ENCODE assay signal across 9 mouse cellular contexts in genomic region chr2:169996501-169997237, GRCm38 (mm10).
DNase-seq lines count a peak whose midpoint lies in the region; ATAC-seq and TF ChIP-seq lines count a peak whose summit lies in the region.
"Had no signal": no experiment of that assay in that cellular context is flagged by ENCODE, and none has a peak within 500 bp of the region (broad histone marks: within the 10 kb centered on the region; RNA-seq: fewer than 3 reads in every experiment).

No protein-coding gene starts in this region.

- TF ChIP-seq EP300 in stomach, postnatal 0 days (optimal IDR thresholded peaks at IDR 0.05), result no peak

- H3K27ac ChIP-seq in testis, adult 2 months (ENCODE audit: control insufficient read depth, insufficient read depth, low read depth, low read length), result peak overlapping the region; percentile 55
- 0 out of 2 replicates have a peak overlapping the region, but pooled peaks have one; percentile 9 for H3K27ac ChIP-seq in stomach, postnatal 0 days (replicated peaks)

- H3K36me3 ChIP-seq in testis, adult 2 months (ENCODE audit: control insufficient read depth, insufficient read depth, low read length), result no peaks in the 10 kb centered on the region
- H3K36me3 ChIP-seq in stomach, postnatal 0 days (ENCODE audit: control insufficient read depth, insufficient read depth, low read length), result no peaks in the 10 kb centered on the region

- no peak for ATAC-seq in stomach, postnatal 0 days (ENCODE audit: low FRiP score, low TSS enrichment)
- no peak for ATAC-seq in frontal cortex, adult (ENCODE audit: low TSS enrichment)

- 40% methylated on average over 16 of the region's 16 CpGs for WGBS in stomach, postnatal 0 days

- no peak overlapping the region for H3K4me3 ChIP-seq in testis, adult 2 months (ENCODE audit: control insufficient read depth, low read depth, low read length)
- no peak overlapping the region for H3K4me3 ChIP-seq in stomach, postnatal 0 days (ENCODE audit: low read depth, low read length)

- no peaks in the 10 kb centered on the region for H3K9me3 ChIP-seq in stomach, postnatal 0 days (ENCODE audit: control insufficient read depth, low read length)

- DNase-seq in gastrocnemius, postnatal 25 days, result peak; percentile 29
- no peak for DNase-seq in gastrocnemius, adult 18-20 months (ENCODE audit: low spot score)
- no peak for DNase-seq in testis, postnatal 10 days (ENCODE audit: low spot score)
- DNase-seq in kidney, postnatal 10 days, result peak; percentile 58
- DNase-seq in stomach, postnatal 0 days (ENCODE audit: low spot score), result no peak
- no peak for DNase-seq in right cerebral cortex, adult 18-20 months
- DNase-seq: gastrocnemius, postnatal 36 days had no signal

- no peak for TF ChIP-seq CTCF in testis, adult 2 months (IDR thresholded peaks at IDR 0.05; ENCODE audit: control insufficient read depth, insufficient read depth, insufficient replicate concordance, low read depth, low read length)
- no peak for TF ChIP-seq CTCF in stomach, postnatal 0 days (IDR thresholded peaks at IDR 0.05; ENCODE audit: low read depth)

- H3K27me3 ChIP-seq in testis, adult 2 months (ENCODE audit: control insufficient read depth, insufficient read depth, low read length), result no peaks in the 10 kb centered on the region
- no peaks in the 10 kb centered on the region for H3K27me3 ChIP-seq in stomach, postnatal 0 days (ENCODE audit: control insufficient read depth, insufficient read depth, low read length)

- peak overlapping the region; percentile 29; the same call in 1 of the 2 replicates for H3K4me2 ChIP-seq in stomach, postnatal 0 days (replicated peaks; ENCODE audit: low read depth)

- no peak for TF ChIP-seq POLR2A in testis, adult 2 months (IDR thresholded peaks at IDR 0.05; ENCODE audit: control insufficient read depth, low read depth, low read length)

- H3K9ac ChIP-seq in stomach, postnatal 0 days (ENCODE audit: low read length), result no peak overlapping the region

- peaks cover 2% of the 10 kb centered on the region; the same call in 1 of the 2 replicates for H3K4me1 ChIP-seq in testis, adult 2 months (ENCODE audit: control insufficient read depth, insufficient read depth, low read length)
- no peaks in the 10 kb centered on the region for H3K4me1 ChIP-seq in stomach, postnatal 0 days (replicated peaks; ENCODE audit: control insufficient read depth, insufficient read depth)

Comparison
In these comparisons a context has a peak if more than half of its experiments do, and no peak if none do; other contexts are left out.
1. DNase-seq: peak in gastrocnemius, postnatal 25 days (single experiment) and kidney, postnatal 10 days (single experiment); none in gastrocnemius, adult 18-20 months (single experiment), testis, postnatal 10 days (single experiment), stomach, postnatal 0 days (single experiment) and right cerebral cortex, adult 18-20 months (single experiment).